Mouse (Mus musculus) heart, embryonic 14.5 days (tissue): Measurements from ENCODE around the gene Becn1. TPM values are rescaled to one million over a fixed set of nuclear protein-coding genes. Genes with fewer than 3 reads are reported as not detected.

Experiments
- ATAC-seq: fragments of 200-750 bp; cut with Nextera tagmentation; 2 replicates; pipeline ENCODE4 v1.8.0; 2017; ENCODE audit warnings: low read depth, moderate TSS enrichment; ENCODE audit not compliant: insufficient number of reproducible peaks, insufficient read depth, low FRiP score
- H3K27ac ChIP-seq, 2 experiments: fragments of 200-500 bp in 1 of 2; fragments of 300-500 bp in 1 of 2; sonication (generic) in 1 of 2; replicated peaks in 1 of 2; 2 replicates each; pipeline ENCODE4 v1.5.1; 2012 to 2014; ENCODE audit warnings: low read depth in 2 of 2, low read length in 2 of 2, control low read depth in 1 of 2, mild to moderate bottlenecking in 1 of 2, mixed read lengths in 1 of 2; ENCODE audit not compliant: control insufficient read depth in 1 of 2, insufficient read depth in 1 of 2
- H3K27me3 ChIP-seq: fragments of 300-500 bp; sonication (generic); 2 replicates; pipeline ENCODE4 v1.6.1; 2014; ENCODE audit warnings: mild to moderate bottlenecking, low read length, control low read depth; ENCODE audit not compliant: control insufficient read depth, insufficient read depth
- H3K36me3 ChIP-seq: fragments of 300-500 bp; sonication (generic); 2 replicates; pipeline ENCODE4 v1.6.1; 2014; ENCODE audit warnings: mild to moderate bottlenecking, control low read depth, low read length, mixed read lengths; ENCODE audit not compliant: control insufficient read depth, insufficient read depth
- H3K4me1 ChIP-seq, 2 experiments: fragments of 200-500 bp in 1 of 2; fragments of 300-500 bp in 1 of 2; sonication (generic) in 1 of 2; 2 replicates each; pipeline ENCODE4 v1.6.1; 2012 to 2014; ENCODE audit warnings: low read length in 2 of 2, control low read depth in 1 of 2, mixed read lengths in 1 of 2; ENCODE audit not compliant: control insufficient read depth in 2 of 2, insufficient read depth in 2 of 2
- H3K4me2 ChIP-seq: fragments of 300-500 bp; sonication (generic); 2 replicates; pipeline ENCODE4 v1.6.1; 2014; ENCODE audit warnings: mild to moderate bottlenecking, low read length
- H3K4me3 ChIP-seq, 2 experiments: fragments of 200-500 bp in 1 of 2; fragments of 300-500 bp in 1 of 2; sonication (generic) in 1 of 2; 2 replicates each; pipeline ENCODE4 v1.5.1; 2012 to 2014; ENCODE audit warnings: low read length in 2 of 2, mild to moderate bottlenecking in 2 of 2, control low read depth in 1 of 2, low read depth in 1 of 2, moderate library complexity in 1 of 2; ENCODE audit not compliant: control insufficient read depth in 1 of 2, insufficient read depth in 1 of 2
- H3K9ac ChIP-seq: fragments of 300-500 bp; sonication (generic); 2 replicates; pipeline ENCODE4 v1.6.1; 2014; ENCODE audit warnings: mild to moderate bottlenecking, low read length
- H3K9me3 ChIP-seq: fragments of 300-500 bp; sonication (generic); 2 replicates; pipeline ENCODE4 v1.6.1; 2016; ENCODE audit warnings: low read length, control low read depth; ENCODE audit not compliant: control insufficient read depth
- WGBS: fragments of 180-500 bp; shearing (Covaris S2); extraction: QIAGEN DNeasy Blood & Tissue Kit; methylation state at CpG from one replicate; pipeline ENCODE4 v1.1.7; 2014; 5-methylcytosine and 5-hydroxymethylcytosine counted together
- polyA plus RNA-seq: library from polyadenylated mRNA; unstranded; fragments of >200 nt; fragmentation: Nextera tagmentation; extraction: Ambion mirVana; gene quantifications from 2 replicates; pipeline ENCODE4 v1.2.1, GENCODE M21; 2014

Gene Becn1
- polyA plus RNA-seq, 1 experiment from 2014 or later = 149 TPM

GRCm38 (mm10) chr11:101315665-101316500, 13.8 kb upstream of the Becn1 start, which contains the start of gene Psme3:
TSS of gene Psme3 (plus strand) at chr11:101316213.
- Histone ChIP-seq H3K4me2 (peak within 1 kb of the TSS; percentile 77), H3K9me3 (no peaks in the 10 kb centered on the region), H3K4me1 (peaks cover 0 to 9% of the 10 kb centered on the region in 2 experiments; a peak in 2 of 4 replicates), H3K27ac (peak within 1 kb of the TSS; percentile 79 to 81), H3K27me3 (no peaks in the 10 kb centered on the region), H3K4me3 (peak within 1 kb of the TSS; percentile 91 to 98), H3K36me3 (peaks cover 40% of the 10 kb centered on the region), H3K9ac (peak within 1 kb of the TSS; percentile 95)
- under 1% methylated on average over 58 of the region's 62 CpGs for WGBS
- ATAC-seq = peak; percentile 86

GRCm38 (mm10) chr11:101315082-101315650, 13.1 kb upstream of the Becn1 start:
- Histone ChIP-seq H3K27ac (peak overlapping the region; percentile 79 to 81), H3K4me3 (peak overlapping the region; percentile 91 to 98), H3K9me3 (no peaks in the 10 kb centered on the region), H3K4me2 (peak overlapping the region; percentile 77), H3K4me1 (peaks cover 0 to 9% of the 10 kb centered on the region in 2 experiments; a peak in 2 of 4 replicates), H3K9ac (peak overlapping the region; percentile 95), H3K36me3 (peaks cover 32% of the 10 kb centered on the region), H3K27me3 (no peaks in the 10 kb centered on the region)
- ATAC-seq = no peak
- 80% methylated on average over 8 of the region's 8 CpGs for WGBS

GRCm38 (mm10) chr11:101314567-101314966, 12.5 kb upstream of the Becn1 start:
- WGBS = 97% methylated on average over 1 of the region's 1 CpGs
- H3K27ac ChIP-seq = no peak overlapping the region

GRCm38 (mm10) chr11:101312150-101312549, 10.1 kb upstream of the Becn1 start:
- ATAC-seq = no peak
- H3K36me3 ChIP-seq = 0 out of 2 replicates have a peak, but pooled peaks cover 2% of the 10 kb centered on the region
- H3K27ac ChIP-seq = no peak overlapping the region
- H3K27me3 ChIP-seq = no peaks in the 10 kb centered on the region
- no peaks in the 10 kb centered on the region for H3K9me3 ChIP-seq
- 49% methylated on average over 3 of the region's 3 CpGs for WGBS
- peaks cover 0 to 5% of the 10 kb centered on the region in 2 experiments; a peak in 2 of 4 replicates for H3K4me1 ChIP-seq
- no peak overlapping the region for H3K9ac ChIP-seq
- no peak overlapping the region for H3K4me2 ChIP-seq
- no peak overlapping the region for H3K4me3 ChIP-seq

More at GRCm38 (mm10) chr11:101314567-101314966, 12.5 kb upstream of the Becn1 start:
- Histone ChIP-seq H3K9ac (no peak overlapping the region), H3K27me3 (no peaks in the 10 kb centered on the region), H3K4me2 (no peak overlapping the region), H3K36me3 (peaks cover 26% of the 10 kb centered on the region), H3K4me3 (no peak overlapping the region), H3K4me1 (peaks cover 0 to 9% of the 10 kb centered on the region in 2 experiments; a peak in 2 of 4 replicates), H3K9me3 (no peaks in the 10 kb centered on the region)
- ATAC-seq = no peak

- Histone ChIP-seq H3K4me1 (no peaks in the 10 kb centered on the region), H3K4me2 (no peak overlapping the region), H3K36me3 (no peaks in the 10 kb centered on the region), H3K27ac (no peak overlapping the region), H3K4me3 (no peak overlapping the region), H3K9me3 (no peaks in the 10 kb centered on the region), H3K9ac (no peak overlapping the region), H3K27me3 (no peaks in the 10 kb centered on the region)
- ATAC-seq = no peak
- WGBS = 81% methylated on average over 3 of the region's 3 CpGs
Measured at GRCm38 (mm10) chr11:101311083-101311482, 9.0 kb upstream of the Becn1 start.

GRCm38 (mm10) chr11:101307744-101308143, 5.7 kb upstream of the Becn1 start:
- Histone ChIP-seq H3K9ac (no peak overlapping the region), H3K4me3 (no peak overlapping the region), H3K4me2 (no peak overlapping the region), H3K27ac (no peak overlapping the region), H3K9me3 (no peaks in the 10 kb centered on the region), H3K36me3 (no peaks in the 10 kb centered on the region), H3K4me1 (no peaks in the 10 kb centered on the region), H3K27me3 (no peaks in the 10 kb centered on the region)
- 23% methylated on average over 5 of the region's 5 CpGs for WGBS
- ATAC-seq = no peak

GRCm38 (mm10) chr11:101301299-101302003, 635 bp downstream of the Becn1 start:
- Histone ChIP-seq H3K4me2 (peak overlapping the region; percentile 89), H3K36me3 (peaks cover 30% of the 10 kb centered on the region), H3K4me1 (peaks cover 8 to 10% of the 10 kb centered on the region in 2 experiments), H3K27me3 (no peaks in the 10 kb centered on the region), H3K27ac (peak overlapping the region in 1 of 2 experiments; percentile 62; a peak in 2 of 4 replicates), H3K4me3 (peak overlapping the region; percentile 76 to 92), H3K9ac (peak overlapping the region; percentile 86), H3K9me3 (no peaks in the 10 kb centered on the region)
- WGBS = 9% methylated on average over 26 of the region's 26 CpGs
- no peak for ATAC-seq
